Mouse (Mus musculus) midbrain, embryonic 13.5 days (tissue): ENCODE measurements around the gene Ints1. TPM values are rescaled to one million over a fixed set of nuclear protein-coding genes. Genes with fewer than 3 reads are reported as not detected.
"Not testable (repeated sequence)": the region's sequence is repeated elsewhere in the genome, so short reads cannot be mapped to it uniquely, and the experiment has no call there.

Experiments used
- ATAC-seq: fragments of 200-750 bp; cut with Nextera tagmentation; 2 replicates; pipeline ENCODE4 v1.8.0; 2017; ENCODE audit warnings: mild to moderate bottlenecking, moderate TSS enrichment, moderate library complexity
- H3K27ac ChIP-seq: fragments of 300-500 bp; sonication (generic); 2 replicates; pipeline ENCODE4 v1.5.1; 2015; ENCODE audit warnings: inconsistent platforms, mild to moderate bottlenecking, moderate library complexity
- H3K27me3 ChIP-seq: fragments of 300-500 bp; sonication (generic); 2 replicates; pipeline ENCODE4 v1.6.1; 2015; ENCODE audit warnings: mild to moderate bottlenecking, inconsistent platforms
- H3K36me3 ChIP-seq: fragments of 300-500 bp; sonication (generic); 2 replicates; pipeline ENCODE4 v1.6.1; 2015; ENCODE audit warnings: mild to moderate bottlenecking, inconsistent platforms
- H3K4me1 ChIP-seq: fragments of 300-500 bp; sonication (generic); replicated peaks from 2 replicates; pipeline ENCODE4 v1.6.1; 2015; ENCODE audit warnings: inconsistent platforms
- H3K4me2 ChIP-seq: fragments of 300-500 bp; sonication (generic); replicated peaks from 2 replicates; pipeline ENCODE4 v1.6.1; 2015; ENCODE audit warnings: moderate library complexity, mild to moderate bottlenecking, inconsistent platforms
- H3K4me3 ChIP-seq: fragments of 300-500 bp; sonication (generic); replicated peaks from 2 replicates; pipeline ENCODE4 v1.5.1; 2015; ENCODE audit warnings: mild to moderate bottlenecking, inconsistent platforms
- H3K9ac ChIP-seq: fragments of 300-500 bp; sonication (generic); replicated peaks from 2 replicates; pipeline ENCODE4 v1.6.1; 2015; ENCODE audit warnings: mild to moderate bottlenecking, inconsistent platforms
- H3K9me3 ChIP-seq: fragments of 300-500 bp; sonication (generic); 2 replicates; pipeline ENCODE4 v1.6.1; 2016; ENCODE audit warnings: mild to moderate bottlenecking, inconsistent platforms
- WGBS: fragments of 180-500 bp; shearing (Covaris S2); methylation state at CpG from one replicate; pipeline ENCODE4 v1.1.7; 2015; 5-methylcytosine and 5-hydroxymethylcytosine counted together
- polyA plus RNA-seq: library from polyadenylated mRNA; unstranded; fragments of >200 nt; fragmentation: Nextera tagmentation; extraction: Ambion mirVana; gene quantifications from 2 replicates; pipeline ENCODE4 v1.2.1, GENCODE M21; 2015

Gene Ints1
- polyA plus RNA-seq, 1 experiment from 2014 or later = 28.9 TPM

DNA sequence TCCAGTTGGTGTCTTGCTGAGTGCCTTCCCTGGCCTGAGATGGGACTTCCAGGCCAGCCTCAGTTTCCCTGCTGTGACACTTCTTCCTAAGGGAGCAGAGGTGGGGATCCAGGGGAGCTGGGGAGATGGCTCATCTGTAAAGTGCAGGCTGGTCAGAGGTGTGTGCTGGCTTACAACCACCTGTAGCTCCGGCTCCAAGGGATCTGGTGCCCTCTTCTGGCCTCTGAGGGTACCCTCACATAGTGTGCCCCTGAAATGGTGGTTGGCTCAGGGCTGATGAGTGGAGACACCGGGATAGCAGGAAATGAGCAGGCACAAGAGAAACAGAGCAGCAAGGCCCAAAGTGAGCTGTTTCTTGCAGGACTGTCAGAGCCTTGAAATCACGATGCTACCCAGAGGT is 29.7 kb downstream of the Ints1 start:
- Histone ChIP-seq H3K27me3 (no peaks in the 10 kb centered on the region), H3K9me3 (no peaks in the 10 kb centered on the region), H3K4me3 (no peak overlapping the region), H3K27ac (no peak overlapping the region), H3K36me3 (peaks cover 11% of the 10 kb centered on the region), H3K9ac (no peak overlapping the region), H3K4me1 (no peaks in the 10 kb centered on the region), H3K4me2 (no peak overlapping the region)
- WGBS = 12% methylated on average over 3 of the region's 3 CpGs
- ATAC-seq = peak; percentile 55; the same call in 1 of the 2 replicates

DNA sequence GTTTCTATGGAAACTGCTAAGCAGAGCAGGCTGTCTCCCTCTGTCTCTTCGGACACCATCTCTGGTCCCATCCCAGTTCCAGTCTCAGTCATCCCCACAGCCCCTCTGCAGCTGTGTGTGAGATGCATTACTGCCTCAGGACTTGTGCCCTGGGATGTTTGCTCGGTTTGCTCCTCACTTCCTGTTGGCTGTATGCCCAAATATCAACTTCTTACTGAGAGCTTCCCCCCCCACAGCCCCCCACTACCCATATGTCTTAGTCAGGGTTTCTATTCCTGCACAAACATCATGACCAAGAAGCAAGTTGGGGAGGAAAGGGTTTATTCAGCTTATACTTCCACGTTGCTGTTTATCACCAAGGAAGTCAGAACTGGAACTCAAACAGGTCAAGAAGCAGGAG is 32.8 kb downstream of the Ints1 start:
- H3K27ac ChIP-seq, H3K4me3 ChIP-seq, H3K36me3 ChIP-seq, H3K4me2 ChIP-seq, ATAC-seq, H3K27me3 ChIP-seq, H3K4me1 ChIP-seq, H3K9ac ChIP-seq, H3K9me3 ChIP-seq: not testable (repeated sequence)
- WGBS = 61% methylated on average over 3 of the region's 3 CpGs

DNA sequence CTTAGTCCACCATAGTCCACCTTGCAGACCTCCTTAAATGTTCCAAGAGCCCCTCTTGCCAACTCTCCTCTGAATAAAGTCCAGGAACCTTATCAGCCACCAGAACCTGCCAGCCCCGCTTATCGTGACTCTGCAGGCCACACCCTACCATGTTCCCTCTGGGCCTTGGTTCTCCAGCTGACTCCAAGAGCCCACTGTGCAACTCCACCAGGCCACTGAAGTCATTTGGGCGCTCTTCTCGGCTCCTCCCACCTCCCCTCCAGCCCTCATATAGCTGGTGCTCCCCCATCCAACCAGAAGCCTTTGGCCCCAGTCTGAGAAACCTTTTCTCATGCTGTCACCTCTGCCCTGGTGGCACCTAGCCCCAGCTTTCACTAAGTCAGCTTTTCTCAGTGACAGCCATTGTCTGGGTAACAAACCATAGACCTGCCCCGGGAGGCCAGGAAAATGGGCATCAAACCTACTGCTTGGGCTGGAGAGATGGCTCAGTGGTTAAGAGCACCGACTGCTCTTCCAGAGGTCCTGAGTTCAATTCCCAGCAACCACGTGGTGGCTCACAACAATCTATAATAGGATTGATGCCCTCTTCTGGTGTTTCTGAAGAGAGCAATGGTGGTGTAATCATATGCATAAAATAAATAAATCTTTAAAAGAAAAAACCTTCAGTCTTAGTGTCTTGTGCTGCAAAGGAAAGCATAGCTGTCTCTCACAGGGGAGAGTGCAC is 36.7 kb downstream of the Ints1 start:
- no peak overlapping the region for H3K9ac ChIP-seq
- 70% methylated on average over 7 of the region's 7 CpGs for WGBS
- no peak overlapping the region for H3K4me2 ChIP-seq
- no peaks in the 10 kb centered on the region for H3K9me3 ChIP-seq
- no peak overlapping the region for H3K27ac ChIP-seq
- peaks cover 21% of the 10 kb centered on the region for H3K4me1 ChIP-seq
- no peak for ATAC-seq
- peaks cover 5% of the 10 kb centered on the region; the same call in 1 of the 2 replicates for H3K27me3 ChIP-seq
- no peak overlapping the region for H3K4me3 ChIP-seq
- no peaks in the 10 kb centered on the region for H3K36me3 ChIP-seq

DNA sequence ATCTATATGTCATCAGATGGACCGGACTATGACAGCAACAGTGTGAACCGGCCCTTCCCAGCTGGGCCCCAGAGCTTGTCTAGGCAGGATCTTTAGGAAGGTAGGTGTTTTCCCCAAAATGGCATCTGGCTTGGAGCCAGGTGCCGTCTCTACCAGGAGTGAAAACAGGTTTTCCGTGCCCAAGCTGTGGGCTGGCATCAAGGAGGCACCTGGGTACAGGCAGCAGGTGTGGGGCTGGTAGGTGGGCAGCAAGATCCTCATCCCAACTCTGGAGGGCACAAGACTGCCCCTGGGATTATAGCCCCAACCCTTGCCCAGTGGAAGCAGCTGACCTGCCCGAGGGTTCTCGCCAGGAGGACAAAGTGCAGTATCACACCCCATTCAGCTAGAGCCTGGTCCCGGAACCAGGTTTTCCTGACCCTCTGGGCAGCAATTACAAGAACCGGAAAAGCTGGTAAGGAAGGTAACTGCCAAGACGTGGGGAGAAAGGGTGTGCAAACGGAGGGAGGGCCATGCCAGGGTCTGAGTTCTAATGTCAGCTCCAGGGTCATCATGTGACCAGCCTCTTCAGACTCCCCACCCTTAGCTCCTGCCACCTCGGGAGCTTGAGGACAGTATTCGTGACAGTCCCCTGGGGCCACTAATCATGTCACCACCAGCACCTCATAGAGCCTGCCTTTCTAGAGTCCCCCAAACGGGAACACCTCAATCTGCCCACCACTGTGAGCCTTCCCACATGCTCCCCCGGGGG is 37.5 kb downstream of the Ints1 start:
- 90% methylated on average over 14 of the region's 14 CpGs for WGBS
- no peak overlapping the region for H3K27ac ChIP-seq

DNA sequence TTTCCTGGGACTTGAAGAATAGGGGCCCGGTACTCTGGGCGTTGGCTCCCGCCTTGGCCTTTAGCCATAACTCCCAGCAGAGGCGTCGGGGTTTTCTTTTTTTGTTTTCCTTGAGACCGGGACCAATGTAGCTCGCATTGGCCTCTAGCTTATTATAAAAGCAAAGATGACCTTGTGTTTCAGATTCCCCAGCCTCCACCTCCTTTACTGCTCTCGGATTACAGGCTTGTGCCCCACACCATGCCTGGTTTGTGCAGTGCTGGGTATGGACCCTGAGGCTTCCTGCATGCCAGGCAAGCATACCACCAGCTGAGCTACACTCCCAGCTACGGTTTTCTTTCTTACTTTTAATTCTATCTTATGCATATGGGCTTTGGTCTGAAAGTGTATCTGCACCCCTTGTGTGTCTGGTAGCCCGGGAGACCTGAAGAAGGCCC is 39.0 kb downstream of the Ints1 start:
- Histone ChIP-seq H3K4me1 (peaks cover 29% of the 10 kb centered on the region), H3K27me3 (peaks cover 5% of the 10 kb centered on the region; the same call in 1 of the 2 replicates), H3K9me3 (no peaks in the 10 kb centered on the region), H3K36me3 (no peaks in the 10 kb centered on the region), H3K9ac (no peak overlapping the region), H3K4me3 (peak overlapping the region; percentile 51), H3K4me2 (peak overlapping the region; percentile 84), H3K27ac (peak overlapping the region; percentile 30; the same call in 1 of the 2 replicates)
- peak; percentile 64 for ATAC-seq
- WGBS = 12% methylated on average over 10 of the region's 10 CpGs

More for the DNA sequence above, 37.5 kb downstream of the Ints1 start:
- Histone ChIP-seq H3K9me3 (no peaks in the 10 kb centered on the region), H3K36me3 (no peaks in the 10 kb centered on the region), H3K27me3 (peaks cover 5% of the 10 kb centered on the region; the same call in 1 of the 2 replicates), H3K9ac (no peak overlapping the region), H3K4me3 (no peak overlapping the region), H3K4me2 (no peak overlapping the region), H3K4me1 (peaks cover 27% of the 10 kb centered on the region)
- no peak for ATAC-seq

DNA sequence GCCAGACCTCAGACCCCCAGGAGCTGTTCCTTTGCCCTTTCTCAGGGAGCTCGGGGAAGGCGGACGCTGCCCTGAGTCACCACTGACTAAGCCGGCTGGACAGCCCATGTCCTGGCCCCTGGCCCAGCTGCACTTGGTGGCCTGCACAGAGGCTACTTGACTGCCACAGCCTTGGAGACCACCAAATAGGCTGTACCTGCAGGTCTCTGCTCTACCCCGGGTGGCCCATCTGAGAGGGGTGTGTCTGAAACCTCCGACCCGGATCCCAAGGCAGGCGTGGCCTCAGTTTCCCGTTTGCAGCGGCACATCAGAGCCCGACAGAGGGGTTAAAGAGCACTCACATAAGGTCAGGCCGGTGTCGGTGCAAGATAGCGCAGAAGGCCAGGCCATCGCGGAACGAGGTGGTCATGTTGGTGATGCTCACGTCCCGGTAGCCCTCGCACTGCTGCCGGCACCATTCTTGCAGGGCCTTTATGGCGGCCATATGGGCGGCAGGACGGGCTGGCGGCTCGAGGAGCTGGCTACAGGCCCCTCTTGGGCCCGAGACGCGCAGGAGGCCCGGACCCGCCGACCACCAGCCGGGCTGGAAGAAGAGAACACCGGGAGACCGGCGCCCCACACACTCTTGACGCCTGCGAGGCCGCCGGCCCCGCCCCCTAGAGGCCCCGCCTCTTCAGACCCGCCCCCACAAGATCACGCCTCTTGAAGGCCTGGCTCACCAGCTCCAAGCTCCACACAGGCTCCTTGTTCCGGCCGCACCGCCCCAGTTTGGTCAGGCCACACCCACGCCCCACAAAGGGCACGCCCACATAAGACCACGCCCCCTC is 39.6 kb downstream of the Ints1 start, which contains the start of gene Micall2:
Gene Micall2 (minus strand): TSS at position 660 of the 827 bp plus-strand sequence.
- peak within 1 kb of the TSS; percentile 84 for H3K4me2 ChIP-seq
- H3K27ac ChIP-seq = peak within 1 kb of the TSS; percentile 30; the same call in 1 of the 2 replicates

DNA sequence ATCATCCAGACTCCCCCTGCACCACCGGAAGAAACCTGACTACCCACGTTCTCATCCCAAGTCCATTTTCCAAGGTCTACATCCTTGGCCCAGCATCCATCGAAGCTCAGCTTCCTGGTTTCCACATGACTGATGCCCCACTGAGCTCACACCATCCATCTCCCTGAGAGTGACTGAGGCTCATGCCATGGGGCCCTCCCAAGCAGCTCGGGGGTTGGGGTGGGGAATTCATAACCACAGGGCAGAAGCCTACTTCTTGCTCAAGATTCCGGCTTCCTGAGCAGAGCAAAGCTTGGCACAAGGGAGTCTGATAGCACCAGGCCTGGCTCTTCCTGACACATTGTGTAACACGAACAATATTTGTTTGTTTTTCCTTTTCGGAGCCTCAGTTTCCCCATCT is 40.7 kb downstream of the Ints1 start:
- Histone ChIP-seq H3K9me3 (no peaks in the 10 kb centered on the region), H3K36me3 (no peaks in the 10 kb centered on the region), H3K4me1 (peaks cover 45% of the 10 kb centered on the region), H3K4me3 (no peak overlapping the region), H3K27ac (no peak overlapping the region), H3K9ac (no peak overlapping the region), H3K27me3 (peaks cover 5% of the 10 kb centered on the region; the same call in 1 of the 2 replicates), H3K4me2 (peak overlapping the region; percentile 84)
- ATAC-seq = no peak
- WGBS = 83% methylated on average over 7 of the region's 7 CpGs

More for the DNA sequence above, 39.6 kb downstream of the Ints1 start, which contains the start of gene Micall2:
- H3K9me3 ChIP-seq = no peaks in the 10 kb centered on the region
- ATAC-seq = peak; percentile 96
- H3K36me3 ChIP-seq = no peaks in the 10 kb centered on the region
- 6% methylated on average over 50 of the region's 50 CpGs for WGBS
- peak within 1 kb of the TSS; percentile 51 for H3K4me3 ChIP-seq
- H3K4me1 ChIP-seq = peaks cover 35% of the 10 kb centered on the region
- peak within 1 kb of the TSS; percentile 70 for H3K9ac ChIP-seq
- peaks cover 5% of the 10 kb centered on the region; the same call in 1 of the 2 replicates for H3K27me3 ChIP-seq

DNA sequence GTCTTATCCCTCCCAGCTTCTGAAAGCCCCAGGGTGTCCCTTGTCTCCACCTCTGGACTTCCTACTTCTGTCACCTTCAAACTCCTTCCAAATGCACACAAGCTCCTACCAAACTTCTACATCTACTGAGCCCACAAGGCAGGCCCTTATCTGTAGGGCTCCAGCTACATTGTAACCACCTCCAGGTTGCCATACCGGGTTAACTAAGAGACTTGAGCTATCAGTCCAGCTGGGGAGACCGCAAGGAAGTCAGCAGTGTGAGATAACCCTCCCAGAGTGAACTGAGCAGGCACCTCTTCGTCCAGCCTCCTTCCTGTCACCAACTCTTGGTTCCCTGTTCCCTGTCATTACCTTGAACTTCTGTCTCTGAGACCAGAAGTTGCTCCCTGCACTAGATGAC is 41.5 kb downstream of the Ints1 start:
- WGBS = 86% methylated on average over 3 of the region's 3 CpGs
- Histone ChIP-seq H3K27ac (no peak overlapping the region), H3K4me3 (no peak overlapping the region), H3K4me2 (no peak overlapping the region), H3K27me3 (peaks cover 5% of the 10 kb centered on the region; the same call in 1 of the 2 replicates), H3K36me3 (no peaks in the 10 kb centered on the region), H3K4me1 (peaks cover 45% of the 10 kb centered on the region), H3K9ac (no peak overlapping the region), H3K9me3 (no peaks in the 10 kb centered on the region)
- no peak for ATAC-seq

DNA sequence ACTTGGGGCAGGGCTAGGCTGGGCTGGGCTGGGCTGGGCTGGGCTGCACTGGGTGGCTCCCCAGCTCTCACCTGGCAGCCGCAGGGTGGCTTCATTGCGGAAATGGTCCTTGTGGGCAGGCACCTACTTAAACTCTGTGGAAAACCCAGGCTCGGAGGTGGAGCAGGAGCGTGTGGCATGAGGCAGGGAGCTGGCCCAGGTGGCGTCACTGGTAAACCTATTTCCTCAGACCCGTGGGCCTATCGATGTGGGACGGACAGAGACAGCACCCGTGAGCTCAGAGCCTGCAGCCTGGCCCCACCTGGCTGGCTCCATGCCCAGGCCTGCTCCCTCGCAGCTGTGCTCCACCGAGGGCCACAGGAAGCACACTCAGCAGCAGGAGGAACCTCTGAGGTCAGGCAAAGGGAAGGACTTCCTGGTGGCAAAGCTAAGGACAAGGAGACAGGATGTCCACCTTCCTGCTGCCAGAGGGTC is 42.8 kb downstream of the Ints1 start:
- no peaks in the 10 kb centered on the region for H3K9me3 ChIP-seq
- no peak overlapping the region for H3K4me2 ChIP-seq
- no peak overlapping the region for H3K9ac ChIP-seq
- H3K36me3 ChIP-seq = no peaks in the 10 kb centered on the region
- peaks cover 45% of the 10 kb centered on the region for H3K4me1 ChIP-seq
- H3K27me3 ChIP-seq = peaks cover 5% of the 10 kb centered on the region; the same call in 1 of the 2 replicates
- no peak overlapping the region for H3K4me3 ChIP-seq
- ATAC-seq = no peak
- no peak overlapping the region for H3K27ac ChIP-seq
- 87% methylated on average over 11 of the region's 11 CpGs for WGBS

DNA sequence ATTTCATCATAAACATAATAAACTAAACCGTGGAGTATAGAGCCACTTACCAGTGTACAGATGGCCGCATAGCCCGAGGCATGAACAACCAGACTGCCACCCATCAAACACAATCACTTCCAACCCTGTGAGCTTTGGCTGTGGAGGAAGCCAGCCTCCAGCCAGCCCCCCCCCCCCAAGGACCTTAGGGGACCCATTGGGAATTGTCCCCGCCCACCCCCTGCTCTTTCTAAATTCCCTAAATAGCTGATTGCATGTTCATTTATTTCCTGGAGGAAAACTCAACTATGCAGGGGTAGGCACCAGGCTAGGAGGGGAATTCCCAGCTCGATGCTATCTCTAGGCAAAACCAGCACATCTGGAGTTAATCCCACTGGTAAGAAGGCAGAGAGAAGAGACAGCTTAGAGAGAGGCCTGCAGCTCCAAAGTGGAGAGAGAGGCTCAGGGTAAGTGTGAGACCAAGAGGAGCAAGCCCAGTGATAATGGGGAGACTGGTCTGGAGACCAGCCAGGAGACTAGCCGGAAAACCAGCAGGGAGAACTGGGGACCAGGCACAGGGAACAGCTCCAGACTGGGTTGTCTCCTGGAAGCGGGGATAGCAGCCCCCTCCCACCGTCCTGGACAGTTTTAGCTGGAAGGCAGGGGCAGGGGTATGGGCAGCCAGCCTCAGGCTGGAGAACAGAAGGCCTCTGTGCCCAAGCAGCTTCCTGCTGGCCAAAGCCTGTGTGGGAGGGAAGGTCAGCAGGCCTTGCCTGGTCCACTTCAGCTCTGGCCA is 44.6 kb downstream of the Ints1 start:
- peak overlapping the region; percentile 48 for H3K9ac ChIP-seq
- 57% methylated on average over 8 of the region's 8 CpGs for WGBS

DNA sequence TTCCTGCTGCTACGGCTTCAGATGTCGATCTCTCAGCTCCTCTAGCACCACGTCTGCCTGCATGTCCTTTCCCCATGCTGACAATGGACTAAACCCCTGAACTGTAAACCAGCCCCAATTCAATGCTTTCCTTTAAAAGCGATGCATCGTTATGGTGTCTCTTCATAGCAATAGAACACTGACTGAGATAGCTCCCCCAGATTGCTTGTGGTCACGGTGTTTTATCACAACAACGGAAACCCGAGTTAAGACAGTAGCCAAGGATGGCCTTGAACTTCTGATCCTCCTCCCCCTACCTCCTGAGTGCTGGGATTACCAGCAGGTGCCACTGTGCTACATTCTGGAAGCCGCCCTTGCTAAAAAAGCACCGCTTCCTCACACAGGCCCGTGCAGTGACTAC is 48.2 kb downstream of the Ints1 start:
- Histone ChIP-seq H3K4me1 (peaks cover 21% of the 10 kb centered on the region), H3K9me3 (no peaks in the 10 kb centered on the region), H3K27ac (no peak overlapping the region), H3K9ac (no peak overlapping the region), H3K4me3 (no peak overlapping the region), H3K4me2 (no peak overlapping the region), H3K27me3 (no peaks in the 10 kb centered on the region), H3K36me3 (no peaks in the 10 kb centered on the region)
- ATAC-seq = no peak
- 86% methylated on average over 11 of the region's 11 CpGs for WGBS

More for the DNA sequence above, 44.6 kb downstream of the Ints1 start:
- Histone ChIP-seq H3K27me3 (peaks cover 5% of the 10 kb centered on the region; the same call in 1 of the 2 replicates), H3K4me2 (no peak overlapping the region; the same call in 1 of the 2 replicates), H3K4me1 (peaks cover 44% of the 10 kb centered on the region), H3K27ac (peak overlapping the region; percentile 51; the same call in 1 of the 2 replicates), H3K9me3 (no peaks in the 10 kb centered on the region), H3K36me3 (no peaks in the 10 kb centered on the region), H3K4me3 (no peak overlapping the region)
- no peak for ATAC-seq
